Mouse (Mus musculus) heart, postnatal 0 days (tissue): ENCODE data around the gene Gm28729.

Source experiments
- CTCF ChIP-seq: IDR thresholded peaks from 2 replicates; pipeline ENCODE4 v1.5.1; 2016; ENCODE audit warnings: antibody characterized with exemption, control low read depth, low read depth
- EP300 ChIP-seq: IDR thresholded peaks from 2 replicates; pipeline ENCODE4 v1.6.1; 2016; ENCODE audit warnings: antibody characterized with exemption, low read depth

DNA sequence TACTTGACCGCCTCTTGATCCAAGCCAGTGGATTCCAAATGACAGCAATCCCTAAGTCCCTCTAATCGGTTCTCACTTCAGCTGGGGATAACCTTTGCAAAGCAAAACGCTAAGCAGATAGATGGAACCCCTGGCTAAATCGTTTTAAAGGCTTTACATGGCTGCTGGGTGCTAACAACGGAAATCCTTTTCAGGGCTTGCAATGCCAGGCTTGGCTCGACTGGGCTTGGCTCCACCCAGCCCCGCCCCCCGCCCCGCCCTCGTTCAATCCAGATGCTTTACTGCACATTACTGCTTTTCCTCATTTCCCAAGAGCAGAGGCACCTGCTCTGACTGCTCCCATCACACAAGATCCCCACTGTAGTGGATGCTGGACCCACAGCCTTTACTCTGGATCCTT is 83.0 kb downstream of the Gm28729 start:
- TF ChIP-seq CTCF (no peak), EP300 (no peak)
